Mouse (Mus musculus): ENCODE data around the gene Psmc1. TPM values are rescaled to one million over a fixed set of nuclear protein-coding genes. Genes with fewer than 3 reads are reported as not detected.
A peak's percentile ranks its signal among the peaks of the same experiment; 100 is the strongest.

Gene Psmc1
- total RNA-seq (2021): 100 to 1,000 TPM; 143 to 149 TPM

DNA sequence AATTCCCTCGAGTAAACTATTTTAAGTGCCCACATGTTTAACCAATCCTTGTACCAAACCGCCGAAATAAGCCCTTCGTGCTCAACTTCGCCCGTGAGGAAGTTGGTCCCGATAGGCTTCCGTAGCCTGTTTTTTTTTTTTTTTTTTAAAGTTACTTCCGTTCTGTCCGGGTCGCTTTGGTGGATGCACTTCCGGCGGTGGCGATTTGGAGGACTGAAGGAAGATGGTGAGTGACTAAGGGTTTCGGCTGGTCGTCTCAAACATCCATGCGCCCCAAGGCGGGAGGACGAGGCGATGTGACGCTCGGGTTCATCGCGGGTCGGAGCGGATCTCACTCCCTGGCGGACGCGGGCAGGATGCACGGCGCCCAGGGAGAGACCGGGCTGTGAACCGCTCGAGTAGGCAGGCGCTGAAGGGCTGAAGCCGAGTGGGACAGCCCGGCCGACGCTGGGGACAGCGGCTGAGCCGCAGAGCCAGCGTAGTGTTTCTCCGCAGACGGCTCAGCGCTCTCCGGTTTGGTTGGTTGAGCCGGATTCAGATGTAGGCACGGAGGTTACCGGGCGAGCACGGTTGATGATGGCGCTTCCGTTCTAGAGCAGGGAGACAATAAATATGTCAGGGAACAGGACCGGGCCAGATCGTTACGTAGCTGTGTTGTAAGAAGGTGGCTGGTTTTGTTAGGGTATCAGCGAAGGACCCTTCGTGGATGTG is at the start of gene Psmc1:
Gene Psmc1 (plus strand): TSS at position 169 of the 711 bp plus-strand sequence.
- DNase-seq: peak; percentile 85

- no peak for DNase-seq
These were observed 48.9 kb upstream of the Psmc1 start for GRCm38 (mm10) chr12:100061071-100061470.

DNA sequence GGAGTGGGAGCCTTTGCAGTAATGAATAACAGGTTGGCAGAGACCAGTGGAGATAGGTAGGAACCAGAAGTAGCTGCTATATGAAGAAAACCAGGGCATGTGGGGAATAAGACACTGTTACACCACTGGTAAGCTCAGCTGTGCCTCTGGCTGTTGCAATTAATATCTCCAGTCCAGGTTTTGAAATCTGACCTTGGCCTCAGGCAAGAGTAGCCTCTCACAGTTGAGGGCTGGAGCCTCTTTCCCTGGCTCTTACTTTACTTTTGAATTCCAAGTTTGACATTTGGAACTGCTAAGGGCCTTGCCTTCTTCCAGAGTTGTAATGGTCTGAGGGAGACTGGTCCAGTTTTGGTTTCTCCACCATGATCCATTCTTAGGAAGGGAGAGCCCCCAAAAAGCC is 48.1 kb upstream of the Psmc1 start:
- DNase-seq: no peak

DNA sequence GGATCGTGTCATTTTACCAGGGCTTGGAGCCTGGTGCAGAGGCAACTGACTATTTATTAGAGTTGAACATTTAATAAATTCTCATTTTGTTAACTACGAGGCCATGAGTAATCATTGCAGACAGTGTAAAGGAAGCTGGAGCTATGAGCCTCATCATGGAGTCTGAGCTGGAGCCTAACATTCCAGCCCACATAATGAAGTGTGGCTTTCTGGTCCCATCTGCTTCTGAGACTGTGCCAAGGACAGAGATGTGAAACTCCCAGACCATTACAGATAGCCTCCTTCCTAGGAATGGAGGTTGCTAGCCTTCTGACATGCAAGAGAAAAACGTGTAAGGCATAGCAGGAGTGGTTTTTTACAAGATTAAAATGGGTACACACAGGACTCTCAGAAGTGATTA is 47.4 kb upstream of the Psmc1 start:
- no peak for DNase-seq

DNA sequence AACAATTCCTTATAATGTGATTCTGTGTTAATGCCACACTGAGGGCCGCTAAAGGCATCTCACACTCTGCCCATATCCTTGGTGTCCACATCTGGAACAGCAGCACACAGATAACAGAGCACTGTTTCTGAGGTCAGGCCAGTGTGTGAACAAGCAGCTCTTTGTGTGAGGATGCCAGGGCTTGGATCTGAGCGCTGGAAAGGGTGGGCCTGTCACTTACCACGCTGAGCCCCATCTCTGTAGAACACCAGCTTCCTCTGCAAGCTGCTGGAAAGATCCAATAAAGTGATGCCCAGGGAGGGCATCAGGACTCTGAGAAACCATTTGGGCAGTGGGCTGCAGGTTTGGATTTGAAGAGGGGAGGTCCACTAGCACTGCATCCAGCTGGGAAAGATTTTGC is 44.8 kb upstream of the Psmc1 start:
- DNase-seq: no peak

DNA sequence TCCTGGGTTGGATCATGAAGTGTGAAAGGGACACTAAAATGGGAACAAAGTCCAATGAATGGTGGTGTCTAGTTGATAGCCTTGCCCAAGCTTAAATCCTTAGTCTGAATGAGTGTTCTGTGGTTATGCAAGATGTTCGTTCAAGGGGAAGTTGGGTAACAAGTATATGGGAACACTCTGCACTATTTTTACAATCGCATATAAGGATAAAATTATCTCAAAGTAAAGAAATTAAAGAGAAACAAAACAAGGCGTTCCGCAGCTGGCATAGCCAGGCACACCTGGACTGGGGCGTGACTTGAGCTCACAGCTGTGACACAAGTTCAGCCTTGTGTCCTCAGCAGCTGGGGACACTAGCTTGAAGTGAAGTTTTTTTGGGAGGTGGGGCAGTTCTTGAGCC is 42.5 kb upstream of the Psmc1 start:
- DNase-seq: no peak

- DNase-seq: peak; percentile 51
These were observed 36.7 kb upstream of the Psmc1 start for GRCm38 (mm10) chr12:100073201-100073672.

DNA sequence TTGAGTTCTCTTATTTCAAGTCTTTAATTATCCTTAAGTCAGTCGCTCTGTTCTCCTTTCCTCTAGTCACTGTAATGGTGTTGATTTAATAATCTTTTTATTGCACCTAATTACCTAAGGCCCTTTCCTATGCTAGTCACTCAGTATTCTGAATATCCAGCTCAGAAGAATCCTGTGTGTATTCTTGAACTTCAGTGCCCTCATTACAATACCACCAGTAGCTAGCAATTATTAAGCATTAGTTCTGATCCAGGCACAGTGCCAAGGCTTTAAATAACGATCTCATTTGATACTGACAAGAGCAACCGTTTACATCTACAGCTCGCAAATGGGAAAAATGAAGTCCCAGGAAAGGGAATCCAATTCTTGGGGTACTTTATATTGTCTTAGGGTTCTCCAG is 34.2 kb upstream of the Psmc1 start:
- DNase-seq: no peak

DNA sequence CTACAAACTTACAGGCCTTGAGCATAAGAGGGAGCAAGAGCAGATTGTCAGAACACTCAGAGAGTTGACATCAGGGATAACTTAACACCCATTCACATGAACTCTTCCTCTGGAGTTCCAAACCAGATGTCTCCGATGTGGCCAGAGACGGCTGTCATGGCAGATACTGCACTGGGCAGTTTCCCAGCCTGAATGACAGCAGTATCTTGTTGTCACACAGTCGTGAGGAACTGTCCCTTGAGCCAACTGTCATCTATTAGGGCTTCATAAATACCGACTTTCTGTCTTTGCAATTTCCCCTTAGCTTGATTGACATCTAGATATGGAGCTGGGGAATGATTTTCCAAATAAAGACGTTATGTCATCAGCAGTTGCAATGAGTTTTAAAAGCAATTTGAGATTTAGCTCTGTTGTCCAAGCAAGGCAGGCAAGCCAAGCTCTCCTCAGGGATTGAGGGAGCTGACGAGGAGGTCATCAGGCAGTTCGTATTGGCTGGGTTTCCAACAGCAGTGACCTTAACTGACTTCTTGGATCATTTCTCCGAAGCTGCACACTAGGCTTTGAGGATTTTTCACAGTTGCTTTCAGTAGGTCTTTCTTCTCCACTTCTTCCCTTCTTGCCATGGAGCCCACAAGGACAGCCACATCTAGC is 30.2 kb upstream of the Psmc1 start:
- DNase-seq: peak; percentile 49

- DNase-seq: no peak
These were observed 21.9 kb upstream of the Psmc1 start for GRCm38 (mm10) chr12:100088026-100088425.

DNA sequence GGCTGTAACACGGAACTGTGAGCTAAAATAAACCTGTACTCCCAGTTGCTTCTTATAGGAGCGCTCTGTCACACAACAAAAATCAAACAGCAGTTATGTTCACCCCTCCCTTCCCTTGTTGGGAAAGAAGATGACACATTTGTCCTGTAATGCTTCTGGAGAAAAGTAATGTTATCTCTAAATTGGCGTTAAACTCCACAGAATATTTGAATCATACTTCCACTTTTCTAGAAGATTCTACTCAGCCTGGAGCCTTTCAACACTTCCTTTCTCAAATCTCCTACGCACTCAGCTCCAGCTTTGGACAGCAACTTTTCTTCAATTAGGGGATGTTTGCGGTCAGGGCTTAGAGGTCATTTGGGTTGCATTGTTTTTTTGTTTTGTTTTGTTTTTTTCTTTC is 20.7 kb upstream of the Psmc1 start:
- no peak for DNase-seq

- DNase-seq: no peak
These were observed 19.2 kb upstream of the Psmc1 start for GRCm38 (mm10) chr12:100090750-100091149.

DNA sequence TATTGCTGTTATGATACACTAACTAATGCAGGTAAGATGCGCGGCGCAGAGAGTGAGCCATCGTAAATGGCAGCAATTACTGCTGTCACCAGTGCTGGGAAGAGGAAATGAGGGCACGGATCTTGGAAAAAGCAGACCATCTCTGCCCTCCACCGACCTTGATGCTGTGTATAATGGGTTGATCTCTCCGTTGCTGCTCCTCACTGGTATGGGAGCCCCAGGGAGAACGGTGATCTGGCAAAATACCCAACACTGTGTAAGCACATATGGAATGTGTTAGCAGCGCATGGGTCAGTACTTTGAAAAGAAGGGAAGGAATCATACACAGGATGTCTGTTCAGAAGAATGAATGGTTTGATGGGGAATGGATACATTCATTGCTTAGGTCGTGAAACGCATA is 16.9 kb upstream of the Psmc1 start:
- no peak for DNase-seq

- DNase-seq: peak; percentile 29
These were observed 9.8 kb upstream of the Psmc1 start for GRCm38 (mm10) chr12:100099971-100100706.

DNA sequence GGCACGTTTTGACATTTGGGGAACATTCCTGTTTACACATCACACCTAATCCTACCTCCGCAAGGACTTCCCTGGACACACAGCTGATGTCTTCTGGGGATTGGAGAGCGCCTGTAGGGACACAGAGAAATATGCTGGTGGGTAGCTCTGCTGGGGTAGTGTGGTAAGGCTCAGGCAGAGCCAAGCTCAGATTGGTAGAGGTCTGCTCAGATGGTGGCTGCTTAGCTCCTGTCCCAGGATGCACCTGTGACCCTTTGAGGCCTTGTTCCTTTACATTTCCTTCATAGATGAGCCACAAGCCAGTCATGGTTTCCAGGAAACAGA is 9.3 kb upstream of the Psmc1 start:
- no peak for DNase-seq

- DNase-seq: no peak
These were observed 8.3 kb upstream of the Psmc1 start for GRCm38 (mm10) chr12:100101651-100102050.

- no peak for DNase-seq
These were observed 5.4 kb upstream of the Psmc1 start for GRCm38 (mm10) chr12:100104530-100104929.

DNA sequence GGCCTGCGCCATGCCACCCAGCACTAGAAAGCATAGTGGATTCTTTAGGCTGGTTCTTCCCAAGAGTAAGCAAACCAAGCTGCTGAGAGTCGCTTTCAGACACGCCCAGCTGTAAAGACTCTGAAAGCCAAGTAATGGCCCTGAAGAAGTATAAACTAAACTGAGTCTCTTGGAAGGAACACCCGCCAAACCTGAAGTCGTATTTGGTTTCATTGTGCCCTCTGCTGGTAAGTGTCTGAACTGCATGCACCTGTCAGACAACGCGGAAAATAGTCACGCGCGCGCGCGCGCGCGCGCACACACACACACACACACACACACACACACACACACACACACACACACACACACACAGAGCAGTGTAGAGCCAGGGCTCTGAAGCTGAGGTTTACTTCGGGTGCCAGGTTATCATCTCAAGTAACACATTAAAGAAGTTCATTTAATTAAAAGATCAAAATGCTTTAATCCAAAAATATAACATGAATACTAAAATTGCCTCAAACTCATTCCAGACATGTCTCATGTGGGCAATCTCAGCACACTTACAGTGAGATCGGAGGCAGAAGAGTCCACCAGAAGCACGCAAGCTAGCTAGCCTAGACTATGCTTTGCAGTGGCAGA is 3.6 kb upstream of the Psmc1 start:
- peak; percentile 85 for DNase-seq

GRCm38 (mm10) chr12:100107436-100107835 is 2.5 kb upstream of the Psmc1 start:
- DNase-seq: no peak

- DNase-seq: no peak
These were observed 6.0 kb downstream of the Psmc1 start for GRCm38 (mm10) chr12:100115982-100116381.

GRCm38 (mm10) chr12:100122921-100123381 is 13.0 kb downstream of the Psmc1 start:
- DNase-seq: no peak

DNA sequence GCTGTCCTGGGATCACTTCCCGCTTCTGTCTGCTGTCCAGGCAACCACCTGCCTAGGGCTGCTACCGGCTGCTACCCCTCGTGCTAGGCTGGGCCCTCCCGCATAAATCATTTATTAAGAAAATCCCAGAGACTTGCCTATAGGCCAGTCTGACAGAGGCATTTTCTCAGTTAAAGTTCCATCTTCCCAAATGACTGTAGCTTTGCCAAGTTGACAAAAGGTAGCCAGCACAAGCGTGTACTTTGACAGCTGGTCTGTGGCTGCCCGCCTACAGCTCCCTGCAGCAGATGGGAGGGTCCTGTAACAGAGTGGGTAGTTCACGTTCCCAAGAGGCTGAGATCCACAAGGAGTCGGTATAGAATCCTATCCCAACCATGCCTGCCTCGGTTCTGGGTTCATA is 13.5 kb downstream of the Psmc1 start:
- DNase-seq: no peak

Measured in heart, postnatal 4 days (tissue).